Mouse (Mus musculus) frontal cortex, adult 2 months (tissue): Measurements from ENCODE around the gene Gm10521. TPM values are rescaled to one million over a fixed set of nuclear protein-coding genes. Genes with fewer than 3 reads are reported as not detected.

Experiments
- DNase-seq, 2 experiments: peaks; one replicate each; pipeline ENCODE4 v3.0.0; 2022; ENCODE audit warnings: low spot score in 1 of 2; ENCODE audit errors: extremely low spot score in 1 of 2
- polyA plus RNA-seq: library from polyadenylated mRNA; depleted of rRNA; stranded (reverse); fragments of >200 nt; gene quantifications from 2 replicates; pipeline ENCODE4 v1.2.3, GENCODE M21; 2012; rRNA removed

Gene Gm10521
- polyA plus RNA-seq, 1 experiment = 0.12 TPM

GRCm38 (mm10) chr1:171946447-171946995 is 51.1 kb downstream of the Gm10521 start:
- DNase-seq = no peak

Other genes starting within 250 kb of the Gm10521 start
- 0.06 and 0.17 TPM in 2 replicates for gene Slamf7, start 242.6 kb upstream of the Gm10521 start, polyA plus RNA-seq
- gene Cd48, start 213.7 kb upstream of the Gm10521 start, polyA plus RNA-seq = 1.6 and 1.9 TPM in 2 replicates
- 0.19 and 0.22 TPM in 2 replicates for gene Slamf1, start 128.5 kb upstream of the Gm10521 start, polyA plus RNA-seq
- gene Cd84, start 56.0 kb upstream of the Gm10521 start, polyA plus RNA-seq = 1.7 and 3.4 TPM in 2 replicates
- gene Slamf6, start 21.9 kb downstream of the Gm10521 start, polyA plus RNA-seq = 0.32 and 0.44 TPM in 2 replicates
- gene Vangl2, start 132.8 kb downstream of the Gm10521 start, polyA plus RNA-seq = 11.5 and 13.4 TPM in 2 replicates
- 0.30 and 0.50 TPM in 2 replicates for gene Nhlh1, start 161.9 kb downstream of the Gm10521 start, polyA plus RNA-seq
- 114 and 122 TPM in 2 replicates for gene Copa, start 186.9 kb downstream of the Gm10521 start, polyA plus RNA-seq
- 82.6 and 88.1 TPM in 2 replicates for gene Ncstn, start 187.1 kb downstream of the Gm10521 start, polyA plus RNA-seq
- gene Pex19, start 231.1 kb downstream of the Gm10521 start, polyA plus RNA-seq = 81.2 and 84.3 TPM in 2 replicates